Mouse (Mus musculus) megakaryocyte, embryonic 14.5 days (primary cell): ENCODE data around the gene Clcn5.

ENCODE experiments used
- FLI1 ChIP-seq: IDR thresholded peaks from 2 replicates; pipeline ENCODE4 v1.6.1; 2012; ENCODE audit warnings: low read length, inconsistent platforms, mixed read lengths
- GATA1 ChIP-seq: IDR thresholded peaks from 3 replicates; pipeline ENCODE4 v1.6.1; 2012; ENCODE audit warnings: mixed read lengths, low read length, inconsistent platforms, borderline replicate concordance

GRCm38 (mm10) chrX:7114885-7115284 is 204.3 kb downstream of the Clcn5 start:
- TF ChIP-seq FLI1 (no peak), GATA1 (no peak)
